Mouse (Mus musculus) frontal cortex, postnatal 14 days (tissue): Measurements from ENCODE around the gene Tas2r137.

Source experiments
- DNase-seq, 2 experiments: peaks; one replicate each; pipeline ENCODE4 v3.0.0; 2022; ENCODE audit warnings: low spot score in 2 of 2

Tas2r137 gene

GRCm38 (mm10) chr6:40490933-40491332 lies at the start of gene Tas2r137:
Tas2r137 (plus strand) TSS chr6:40491233.
- no peak for DNase-seq

- no peak for DNase-seq
Observed at GRCm38 (mm10) chr6:40441276-40441675, 49.8 kb upstream of the Tas2r137 start.

DNA sequence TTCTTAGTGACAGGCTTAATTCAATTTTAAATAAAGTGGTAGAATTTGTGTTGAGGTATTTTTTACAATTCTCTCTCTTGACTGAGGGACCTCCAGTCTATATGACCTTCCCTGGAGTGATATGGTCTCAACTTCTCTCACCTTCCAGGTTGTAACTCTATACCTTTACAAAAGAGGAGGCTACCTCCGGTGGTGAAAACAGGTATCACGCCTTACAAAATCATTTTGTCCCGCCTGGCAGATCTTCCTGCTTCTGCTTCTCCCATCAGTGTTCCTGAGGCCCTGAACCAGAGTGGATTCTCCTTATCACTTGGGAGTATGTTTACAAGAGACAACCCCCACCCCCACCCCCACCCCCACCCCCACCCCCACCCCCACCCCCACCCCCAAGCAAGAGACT lies 49.3 kb upstream of the Tas2r137 start:
- DNase-seq: no peak

GRCm38 (mm10) chr6:40443281-40443928 lies 47.6 kb upstream of the Tas2r137 start:
- DNase-seq: no peak

GRCm38 (mm10) chr6:40448626-40449025 lies 42.4 kb upstream of the Tas2r137 start:
- no peak for DNase-seq

DNA sequence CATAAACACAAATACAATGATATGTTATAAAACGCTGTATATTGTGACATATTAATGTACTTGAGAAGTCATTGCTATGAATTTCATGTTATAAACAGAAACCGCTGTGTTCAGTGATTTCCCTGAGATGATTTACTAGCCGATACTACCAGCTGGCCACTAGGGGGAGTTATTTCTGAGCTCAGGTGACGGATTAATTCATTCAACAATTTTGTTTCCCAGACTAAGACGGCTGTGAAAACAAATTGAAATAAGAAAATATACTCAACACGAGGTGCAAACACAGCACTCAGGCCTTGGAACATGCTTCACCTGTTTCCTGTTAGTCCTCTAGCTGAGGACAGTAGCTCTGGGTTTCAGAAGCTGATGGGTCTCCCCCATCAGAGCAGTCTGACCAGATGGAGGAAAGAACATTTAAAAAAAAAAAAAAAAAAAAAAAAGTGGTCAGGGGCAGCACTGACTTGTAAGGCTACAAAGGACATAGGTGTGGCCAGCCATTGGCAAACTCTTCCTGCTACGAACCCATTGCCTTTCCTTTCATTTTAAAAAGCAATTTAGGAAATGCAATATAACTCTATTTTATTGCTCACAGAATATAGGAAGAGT lies 36.5 kb upstream of the Tas2r137 start:
- DNase-seq: no peak

DNA sequence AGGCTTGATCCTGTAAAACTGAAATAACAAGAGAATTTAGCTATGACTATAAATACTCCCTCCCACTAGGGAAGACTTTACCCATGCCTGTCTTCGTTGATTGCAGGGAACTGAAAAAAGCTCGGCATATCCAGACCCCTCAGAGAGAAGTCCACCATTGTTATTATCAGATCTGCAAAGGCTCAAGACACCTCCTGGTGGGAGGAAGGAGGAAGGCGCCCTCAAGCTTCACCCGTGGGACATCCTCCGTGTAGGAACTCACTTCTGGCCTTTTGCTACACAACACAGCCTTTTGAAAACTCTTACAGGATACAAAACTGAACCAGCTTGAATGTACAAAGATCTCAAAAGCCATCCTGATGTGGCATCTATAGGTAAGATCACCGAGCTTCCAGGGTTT lies 25.3 kb upstream of the Tas2r137 start:
- DNase-seq: no peak

DNA sequence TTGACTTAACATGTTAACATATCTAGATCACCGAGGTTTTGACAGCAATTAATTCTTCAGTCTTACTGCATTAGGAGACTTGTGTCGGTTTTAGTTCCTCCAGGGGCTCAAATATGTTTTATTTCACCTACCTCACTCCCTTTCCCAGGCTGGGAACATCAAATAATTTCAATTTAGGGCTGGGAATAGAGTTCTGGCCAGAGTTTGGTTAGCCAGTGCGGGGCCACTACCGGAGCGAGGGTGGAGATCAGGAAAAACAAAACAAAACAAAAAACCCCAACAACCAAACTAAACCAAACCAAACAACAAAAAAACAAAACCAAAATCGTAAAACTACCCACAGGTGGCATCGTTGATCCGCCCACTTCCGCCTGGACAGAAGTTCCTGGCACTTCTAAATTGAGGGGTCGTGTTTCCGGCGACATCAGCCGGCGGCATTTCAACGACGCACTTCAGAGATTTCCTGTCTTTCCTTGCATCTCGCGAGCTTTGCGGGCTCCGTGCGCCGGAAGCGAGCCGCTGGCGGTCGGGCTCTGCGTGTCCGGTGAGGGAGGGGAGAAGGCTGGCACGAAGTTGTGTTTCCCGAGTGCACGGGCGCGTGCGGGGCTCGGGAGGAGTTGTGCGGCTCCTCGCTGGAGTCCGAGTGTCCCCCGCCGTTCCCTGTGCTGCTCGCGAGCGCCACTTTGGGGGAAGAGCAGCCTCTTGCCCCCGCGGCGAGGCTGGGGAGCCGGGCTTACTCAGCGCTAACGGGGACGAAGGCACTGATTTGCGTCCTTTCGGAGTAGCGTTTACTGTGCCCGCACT lies 19.9 kb upstream of the Tas2r137 start, which contains the start of gene Ssbp1:
Ssbp1 (plus strand) TSS at position 437 of the 804 bp plus-strand sequence.
- DNase-seq: peak; percentile 86

DNA sequence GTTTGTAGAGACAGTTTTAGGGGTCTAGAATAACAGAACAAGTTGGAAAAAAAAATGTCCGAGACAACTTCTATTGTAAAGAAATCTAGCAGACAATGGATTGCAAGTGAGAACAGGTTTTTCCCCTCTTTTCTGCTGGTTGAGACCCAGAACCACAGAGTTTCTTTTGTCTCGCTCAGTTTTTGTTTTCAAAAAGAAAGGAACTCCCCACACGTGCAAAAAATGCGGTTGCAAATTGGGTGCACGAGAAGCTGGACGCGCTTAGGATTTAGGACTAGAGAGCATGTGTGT lies 19.4 kb upstream of the Tas2r137 start:
- DNase-seq: no peak

GRCm38 (mm10) chr6:40476132-40476531 lies 14.9 kb upstream of the Tas2r137 start:
- no peak for DNase-seq

DNA sequence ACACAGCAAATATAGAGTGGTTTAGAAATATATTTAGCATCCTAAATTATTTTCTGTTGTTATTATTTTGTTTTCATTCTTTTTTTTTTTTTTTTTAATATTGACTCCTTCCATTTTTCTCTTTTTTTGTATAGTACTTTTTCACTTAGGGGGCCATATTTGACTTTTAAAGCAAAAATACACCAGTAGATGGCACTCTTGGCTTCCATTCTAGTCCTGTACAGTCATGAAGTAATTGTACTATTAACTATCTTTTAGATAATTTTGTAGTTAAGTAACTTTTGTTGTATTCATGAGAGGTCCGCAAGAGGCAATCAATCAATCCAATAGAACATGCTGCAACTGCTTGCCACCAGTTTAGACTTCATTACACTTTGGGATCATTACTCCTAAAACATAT lies 11.3 kb upstream of the Tas2r137 start:
- DNase-seq: no peak

GRCm38 (mm10) chr6:40482318-40482717 lies 8.7 kb upstream of the Tas2r137 start:
- DNase-seq: no peak

DNA sequence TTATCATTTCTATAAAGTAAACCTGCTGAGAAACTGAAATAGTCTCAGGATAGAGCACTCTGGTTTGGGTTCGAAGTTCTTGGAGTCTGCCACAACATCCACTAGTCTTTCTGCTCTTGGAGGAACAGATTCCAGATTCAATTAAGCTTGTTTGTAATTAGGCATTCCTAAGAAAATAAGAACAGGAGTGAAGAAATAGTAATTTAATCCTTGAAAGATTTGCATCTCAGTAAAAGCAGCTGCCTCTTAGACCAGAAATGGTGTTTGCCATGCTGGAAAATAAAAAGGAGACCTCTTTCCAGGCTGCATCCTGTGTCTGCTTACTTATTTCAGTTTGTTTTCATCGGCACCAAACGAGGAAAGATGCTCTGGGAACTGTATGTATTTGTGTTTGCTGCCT lies 2.2 kb downstream of the Tas2r137 start, which contains the start of gene Tas2r108:
Tas2r108 (plus strand) TSS at position 301 of the 400 bp plus-strand sequence.
- DNase-seq: no peak

- DNase-seq: no peak
Observed at GRCm38 (mm10) chr6:40519408-40519807, 28.4 kb downstream of the Tas2r137 start, which contains the start of gene Prss37. Prss37 (minus strand) TSS chr6:40519508.
